Mouse (Mus musculus) embryonic stem cell, embryonic (primary cell): ENCODE data around the gene Grem1.

Source experiments
- CTCF ChIA-PET, 4 experiments: fragments of 300-600 bp in 2 of 4; fragments of 350-600 bp in 2 of 4; sonication (Branson Sonifier 250); formaldehyde crosslinking; loops; one replicate each; lab custom pipeline; 2022; ENCODE audit warnings: inconsistent platforms in 2 of 4; lab: Charles Lee
- POLR2A ChIA-PET, 4 experiments: fragments of 300-600 bp in 2 of 4; fragments of 350-600 bp in 2 of 4; sonication (Branson Sonifier 250); formaldehyde crosslinking; loops; one replicate each; lab custom pipeline; 2022; ENCODE audit warnings: antibody characterized with exemption in 4 of 4, inconsistent platforms in 1 of 4; lab: Charles Lee

Gene Grem1

DNA sequence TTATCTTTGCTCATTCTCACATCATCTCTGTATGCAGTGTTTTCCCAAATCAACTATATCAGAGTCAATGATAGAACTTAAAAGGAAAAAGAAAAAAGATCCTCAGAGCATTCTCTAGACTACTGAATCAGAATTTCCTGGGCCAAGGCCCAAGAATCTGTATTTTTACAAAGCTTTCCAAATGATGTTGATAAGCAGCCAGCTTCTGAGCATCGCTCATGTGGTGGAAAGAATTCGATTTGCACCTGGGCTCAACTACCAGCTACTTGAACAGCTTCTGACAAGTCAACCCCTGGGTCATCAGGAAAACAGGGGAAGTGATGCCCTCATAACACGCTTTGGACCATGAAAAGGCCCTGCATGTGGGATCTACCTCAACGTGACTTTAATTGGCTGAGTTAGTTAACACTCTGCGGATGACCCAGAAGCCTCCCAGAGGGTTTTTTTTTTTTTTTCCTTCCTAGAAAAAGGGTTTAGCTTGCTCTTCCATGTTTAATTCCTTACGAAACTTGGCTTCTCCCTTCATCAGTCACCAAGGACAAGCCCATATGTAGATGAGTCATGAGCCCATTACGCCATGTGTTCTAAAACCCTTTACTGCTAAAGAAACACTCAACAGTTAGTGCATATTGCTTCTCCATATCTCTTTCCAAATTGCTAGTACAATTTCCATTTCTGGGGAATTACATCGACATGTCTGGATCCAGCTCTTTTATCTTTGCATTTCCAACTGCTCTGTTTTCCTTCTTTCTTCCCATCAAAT is 10.3 kb upstream of the Grem1 start:
- POLR2A ChIA-PET: interaction anchor here in 1 of 4 experiments (1.1 kb wide), 1 partner anchor 11 kb away, joined by 5 read pairs; no protein-coding TSS in a partner anchor
- CTCF ChIA-PET: no interaction called here

DNA sequence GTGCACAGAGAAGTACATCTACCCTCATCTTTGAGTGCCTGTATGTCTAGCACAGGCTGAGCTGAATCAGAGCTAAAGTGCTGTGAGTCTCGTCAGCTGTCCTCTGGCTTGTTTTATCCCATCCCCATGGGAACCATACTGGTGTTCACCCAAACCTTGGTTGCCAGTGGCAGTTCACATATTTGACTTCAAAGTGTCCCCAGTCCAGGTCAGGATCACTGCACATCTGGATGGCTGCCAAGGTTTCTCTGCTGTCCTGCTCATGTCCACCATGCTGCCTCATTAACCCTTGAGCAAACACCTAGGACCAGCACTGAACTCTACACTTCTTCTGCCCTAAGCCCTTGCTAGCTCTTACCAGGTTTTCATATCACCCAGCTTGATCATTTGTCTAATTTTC is 7.4 kb upstream of the Grem1 start:
- CTCF ChIA-PET: no interaction called here
- POLR2A ChIA-PET: no interaction called here

DNA sequence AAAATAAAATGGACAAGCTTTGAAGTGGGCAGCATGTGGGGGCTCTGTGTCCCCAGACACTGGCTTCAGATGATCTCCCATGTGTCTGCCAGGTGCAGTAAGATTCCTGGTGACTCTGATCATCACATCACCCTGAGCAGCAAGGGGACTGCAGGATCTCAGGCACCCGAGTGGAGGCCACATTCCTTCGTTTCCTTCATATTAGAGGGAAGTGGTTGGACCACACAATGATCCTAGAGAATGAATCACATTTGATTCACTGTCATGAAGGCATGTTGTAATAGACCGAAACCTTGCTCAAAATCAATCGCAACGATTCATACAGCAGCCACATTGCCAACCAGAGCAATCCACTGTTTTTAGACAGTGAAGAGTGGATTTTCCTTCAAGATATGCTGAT is 6.5 kb upstream of the Grem1 start:
- ChIA-PET POLR2A (no interaction called here), CTCF (no interaction called here)

DNA sequence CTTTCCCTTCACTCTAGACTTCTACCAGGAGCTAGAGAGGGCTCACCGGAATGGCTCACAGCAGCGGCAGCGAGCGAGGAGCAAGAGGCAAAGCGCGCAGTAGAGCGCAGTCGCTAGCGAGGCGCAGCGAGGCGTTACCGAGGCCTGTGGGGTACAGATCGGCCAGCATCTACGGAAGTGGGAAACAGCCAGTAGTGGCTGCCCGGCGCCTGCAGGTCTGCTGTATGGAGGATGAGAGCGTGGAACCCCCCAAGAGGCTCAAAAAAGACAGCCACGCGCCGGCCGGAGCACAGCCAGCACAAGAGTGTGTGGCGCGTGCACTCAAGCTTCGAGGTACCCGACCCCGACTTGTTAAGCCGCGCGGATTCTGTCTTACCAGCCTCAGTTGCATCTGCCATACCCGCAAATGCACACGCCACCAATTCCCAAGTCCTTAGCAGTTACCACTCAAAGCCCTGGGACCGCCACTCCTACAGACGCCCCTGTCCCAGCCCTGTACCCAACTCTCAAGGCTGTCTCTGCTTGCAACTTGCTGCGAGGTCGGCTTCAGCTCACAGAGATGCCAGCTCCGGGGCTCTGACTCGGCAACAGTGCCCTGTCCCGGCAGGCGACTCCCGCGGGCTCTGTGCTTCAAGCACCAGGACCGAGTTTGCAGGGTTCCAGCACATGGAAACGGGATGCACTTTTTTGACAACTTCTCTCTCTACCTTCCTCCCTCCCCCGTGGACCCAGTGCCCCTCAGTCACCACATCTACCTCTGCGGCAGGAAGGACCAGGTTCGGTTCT is 728 bp downstream of the Grem1 start:
- CTCF ChIA-PET: no interaction called here
- POLR2A ChIA-PET: interaction anchor here in 1 of 4 experiments (0.6 kb wide), 2 partner anchors 11 to 244 kb away, joined by 4 to 5 read pairs; no protein-coding TSS in a partner anchor

DNA sequence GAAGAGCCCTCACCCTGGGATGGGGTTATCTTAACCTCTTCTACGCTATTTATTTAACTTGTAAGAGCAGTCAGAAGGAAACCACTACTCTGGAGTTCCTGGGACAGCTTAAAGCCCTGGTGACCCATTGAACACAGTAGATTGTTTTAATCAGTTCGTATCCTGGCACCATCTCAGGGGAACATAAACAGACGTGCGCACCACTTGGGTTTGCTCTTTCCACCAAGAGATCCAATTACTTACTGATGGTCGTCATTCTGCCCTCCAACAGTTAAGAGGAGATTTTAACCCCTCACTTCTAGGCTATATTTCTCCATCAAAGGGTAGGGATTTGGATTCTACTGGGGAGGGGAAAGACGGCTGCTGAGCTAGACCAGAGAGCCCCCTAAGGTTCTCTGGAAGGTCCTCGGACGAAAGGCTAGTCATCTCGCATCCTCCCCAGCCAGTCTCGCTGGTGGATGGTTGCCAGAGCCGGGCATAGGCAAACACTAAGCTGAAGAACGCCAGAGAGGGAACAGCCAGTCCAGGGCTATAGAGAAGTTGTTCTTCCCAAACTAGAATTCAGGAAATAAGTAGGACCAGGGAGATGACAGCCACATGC is 1.4 kb downstream of the Grem1 start:
- ChIA-PET POLR2A (interaction anchor here in 1 of 4 experiments (0.6 kb wide), 1 partner anchor 11 kb away, joined by 5 read pairs; no protein-coding TSS in a partner anchor), CTCF (no interaction called here)

DNA sequence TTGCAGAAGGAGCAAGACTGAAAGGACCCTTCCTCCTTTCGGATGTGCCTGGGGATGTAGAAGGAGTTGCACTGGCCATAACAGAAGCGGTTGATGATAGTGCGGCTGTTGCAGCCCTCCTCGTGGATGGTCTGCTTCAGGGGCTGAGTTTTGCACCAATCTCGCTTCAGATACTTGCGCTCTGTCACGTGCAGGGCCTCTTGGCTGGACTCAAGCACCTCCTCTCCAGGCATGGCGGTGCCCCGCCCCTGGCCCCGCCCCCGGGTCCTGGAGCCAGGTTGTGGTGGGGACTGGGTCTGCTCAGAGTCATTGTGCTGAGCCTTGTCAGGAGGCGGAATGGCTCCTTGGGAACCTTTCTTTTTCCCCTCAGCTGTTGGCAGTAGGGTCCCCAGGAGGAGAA is 8.7 kb downstream of the Grem1 start:
- POLR2A ChIA-PET: no interaction called here

DNA sequence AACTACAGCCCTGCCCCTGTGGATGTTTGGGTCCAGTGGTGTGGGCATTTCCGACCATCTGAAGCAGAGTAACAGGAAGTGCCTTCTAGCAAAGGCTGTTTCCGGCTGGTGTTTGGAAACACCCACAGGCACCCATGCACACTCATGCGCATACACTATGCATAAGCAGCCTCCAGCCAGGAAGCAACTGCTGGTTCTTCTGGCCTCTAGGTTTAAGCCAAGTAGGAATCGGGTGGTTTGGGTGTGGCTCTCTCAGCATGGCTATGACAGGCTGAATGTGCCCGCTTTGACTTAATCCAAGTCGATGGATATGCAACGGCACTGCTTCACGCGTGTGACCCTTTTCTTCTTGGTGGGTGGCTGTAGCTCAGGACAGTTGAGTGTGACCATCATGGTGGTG is 9.1 kb downstream of the Grem1 start:
- ChIA-PET POLR2A (no interaction called here), CTCF (no interaction called here)

More for the DNA sequence above, 8.7 kb downstream of the Grem1 start:
- CTCF ChIA-PET: no interaction called here

DNA sequence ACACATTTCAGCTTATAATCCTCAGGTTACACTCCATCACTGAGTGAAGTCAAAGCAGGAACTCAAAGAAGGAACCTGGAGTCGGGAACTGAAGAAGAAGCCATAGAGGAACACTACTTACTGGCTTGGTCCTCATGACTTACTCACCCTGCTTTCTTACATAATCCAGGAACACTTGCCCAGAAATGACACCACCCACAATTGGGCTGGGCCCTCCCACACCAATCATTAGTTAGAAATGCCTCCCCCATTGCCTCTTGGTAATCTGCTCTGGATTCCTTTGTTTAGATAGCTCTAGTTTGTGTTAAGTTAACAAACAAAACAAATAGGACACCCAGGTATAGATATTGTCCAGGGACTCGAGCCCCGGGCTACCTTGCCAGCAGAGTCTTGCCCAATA is 29.9 kb downstream of the Grem1 start:
- ChIA-PET CTCF (no interaction called here), POLR2A (interaction anchor here in 1 of 4 experiments (0.6 kb wide), 1 partner anchor 644 kb away, joined by 3 read pairs; no protein-coding TSS in a partner anchor)

DNA sequence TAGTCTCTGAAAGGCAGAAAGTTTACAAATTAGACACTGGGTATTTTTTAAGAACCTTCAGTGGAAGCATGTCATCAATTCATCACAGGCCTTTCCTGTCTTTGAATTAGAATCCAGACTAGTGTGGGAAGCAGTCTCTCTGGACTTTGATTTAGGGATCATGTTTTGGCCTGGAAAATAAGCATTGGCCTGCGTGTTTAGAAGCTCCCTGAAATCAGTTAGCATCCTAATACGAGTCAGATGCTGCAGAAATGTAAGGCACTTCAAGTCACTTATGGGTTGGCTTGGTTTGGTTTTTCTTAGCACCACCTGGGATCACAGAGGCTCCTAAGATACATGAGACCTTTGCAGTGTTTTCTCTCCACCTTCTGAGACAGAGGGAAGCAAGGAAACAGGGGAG is 43.6 kb downstream of the Grem1 start:
- ChIA-PET CTCF (no interaction called here), POLR2A (no interaction called here)

DNA sequence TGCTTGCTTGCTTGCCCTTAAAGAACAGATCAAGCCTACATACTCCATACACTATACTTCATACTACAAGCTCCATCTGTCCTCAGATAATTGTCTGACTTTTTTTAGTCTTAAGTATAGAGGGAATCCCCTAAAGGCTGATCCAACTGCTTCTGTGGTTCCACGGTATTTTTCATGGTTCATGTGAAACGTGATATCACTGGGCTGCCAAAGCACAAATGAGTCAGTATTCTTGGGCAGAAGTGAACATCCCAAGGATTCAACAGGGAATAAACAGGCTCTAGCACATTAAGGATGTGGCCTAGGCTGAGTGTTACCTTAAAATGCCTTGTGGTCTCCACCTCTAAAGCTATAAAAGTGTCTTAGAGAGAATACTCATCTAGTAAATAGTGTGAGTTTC is 45.0 kb downstream of the Grem1 start:
- POLR2A ChIA-PET: no interaction called here
- CTCF ChIA-PET: interaction anchor here in 2 of 4 experiments (0.6 kb wide), 2 partner anchors 244 to 920 kb away, joined by 3 read pairs; no protein-coding TSS in a partner anchor

DNA sequence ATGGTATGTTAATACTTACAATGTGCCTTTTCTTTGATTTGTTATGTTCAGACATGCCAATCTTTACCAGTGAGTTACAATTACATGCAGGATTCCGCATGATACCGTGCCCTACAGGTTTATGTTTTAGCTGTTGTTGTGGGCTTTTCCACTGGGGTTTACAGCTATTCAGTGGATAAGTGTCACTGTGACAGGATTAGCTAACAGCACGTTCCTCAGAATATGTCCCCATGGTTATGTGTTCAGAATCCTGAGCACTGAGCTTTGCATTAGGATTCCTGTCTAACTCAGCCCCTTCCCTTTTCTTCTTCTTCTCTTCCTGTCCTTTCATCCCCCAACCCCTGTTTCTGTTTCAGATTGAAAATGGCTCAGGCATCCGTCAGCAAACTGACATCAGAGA is 50.9 kb downstream of the Grem1 start:
- ChIA-PET POLR2A (no interaction called here), CTCF (no interaction called here)

DNA sequence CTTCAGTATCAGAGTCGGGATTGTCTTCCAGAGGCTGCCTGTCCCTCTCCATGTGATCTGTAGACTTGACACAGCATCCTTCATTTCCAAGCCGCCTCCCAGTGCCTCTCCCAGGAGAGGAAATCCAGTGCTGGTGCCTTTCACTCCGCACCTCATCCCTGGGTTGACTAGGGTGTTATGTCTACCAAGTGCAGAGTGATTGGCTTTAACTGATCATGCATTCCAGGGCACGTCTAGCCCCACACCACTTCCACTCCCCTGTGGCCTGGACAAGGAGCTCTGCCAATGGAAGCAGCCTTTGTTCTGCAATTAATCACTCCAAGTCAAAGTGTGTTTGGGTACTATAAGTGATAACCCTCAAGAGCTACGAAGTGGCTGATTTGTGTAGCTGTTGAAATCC is 56.9 kb downstream of the Grem1 start:
- ChIA-PET CTCF (no interaction called here), POLR2A (no interaction called here)

DNA sequence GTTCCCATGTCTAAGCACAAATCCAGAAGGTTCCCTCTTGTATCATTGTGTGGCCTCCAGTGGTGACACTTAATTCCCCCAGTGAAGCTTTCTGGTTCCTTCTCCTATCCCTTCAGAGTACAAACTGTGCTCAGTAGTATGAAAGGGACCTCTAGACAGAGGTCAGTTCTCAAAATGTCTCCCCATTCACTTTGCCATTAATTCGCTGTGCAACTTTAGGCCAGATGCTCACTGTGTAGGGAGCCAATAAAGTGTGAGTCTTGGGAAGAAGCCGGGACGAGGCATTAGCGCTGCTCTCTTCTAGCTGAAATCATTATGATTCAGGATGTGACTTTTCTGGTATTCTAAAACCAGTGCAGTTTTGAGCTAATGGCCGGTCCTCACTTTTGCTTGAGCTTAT is 61.8 kb downstream of the Grem1 start:
- ChIA-PET POLR2A (no interaction called here), CTCF (no interaction called here)

DNA sequence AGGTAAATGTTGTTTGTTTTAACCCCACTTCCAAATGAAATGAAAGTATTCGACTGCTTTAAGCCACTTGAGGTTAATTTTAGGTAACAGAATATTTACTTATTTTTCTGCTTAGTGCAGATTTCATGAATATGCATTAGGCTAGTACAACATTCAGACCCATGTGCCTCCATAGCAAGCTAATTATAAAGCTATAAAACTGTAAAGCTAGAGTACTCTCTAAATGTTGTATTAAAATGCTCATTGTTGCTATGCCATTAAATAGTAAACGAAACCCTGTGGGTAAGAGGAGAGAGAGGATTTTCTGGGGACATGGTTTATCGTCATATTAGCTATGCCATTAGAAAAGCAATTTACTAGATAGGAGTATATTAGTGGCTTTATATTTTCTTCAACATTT is 62.2 kb downstream of the Grem1 start:
- CTCF ChIA-PET: interaction anchor here in 1 of 4 experiments (0.6 kb wide), 1 partner anchor 68 kb away, joined by 3 read pairs; no protein-coding TSS in a partner anchor
- POLR2A ChIA-PET: no interaction called here
